Mouse (Mus musculus): ENCODE measurements around the gene Dhrs1.

DNA sequence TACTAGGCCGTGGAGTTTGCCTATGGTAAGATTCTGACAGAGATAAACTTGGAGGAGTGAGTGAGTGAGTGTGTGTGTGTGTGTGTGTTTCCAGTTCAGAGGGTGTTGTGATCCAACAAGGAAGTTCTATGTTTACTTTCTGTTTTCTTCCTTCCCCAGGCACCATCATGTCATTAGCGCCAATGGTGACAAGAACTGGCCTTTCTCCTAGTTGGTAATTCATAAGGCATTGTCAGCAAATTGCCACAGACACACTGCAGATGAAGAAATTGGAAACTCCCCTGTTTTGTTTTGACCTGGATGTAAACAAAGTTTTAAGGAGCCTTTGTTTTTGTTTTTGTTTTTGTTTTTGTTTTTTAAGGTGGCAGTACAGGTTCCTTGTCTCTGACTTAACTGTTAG, 48.0 kb upstream of the Dhrs1 start:
- TF ChIP-seq POLR2A (IDR thresholded peaks at IDR 0.05; ENCODE audit: borderline replicate concordance, insufficient read depth, low read length) (no peak), CTCF (IDR thresholded peaks at IDR 0.05; ENCODE audit: borderline replicate concordance, insufficient read depth, low read depth, low read length) (no peak)
